13 mouse cellular contexts compared by ENCODE assay signal in the genomic region with DNA sequence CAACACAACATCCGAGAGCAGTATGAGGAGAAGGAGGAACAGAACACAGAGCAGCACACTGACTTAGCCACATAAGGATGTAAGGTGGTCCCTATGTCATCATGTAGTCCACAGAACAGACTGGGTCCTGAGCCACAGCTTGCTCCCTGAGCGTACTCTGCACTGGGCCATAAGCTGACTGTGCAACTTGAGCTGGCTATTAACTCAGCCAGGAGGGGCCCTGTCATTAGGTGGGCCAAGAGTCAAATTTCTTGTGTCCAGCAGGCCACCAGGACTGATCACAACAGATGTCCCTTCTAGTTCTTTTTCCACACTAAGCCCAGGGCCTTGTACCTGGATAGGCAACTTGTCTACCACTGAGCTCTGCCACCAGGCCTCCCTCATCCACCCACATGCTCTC. TPM values are rescaled to one million over a fixed set of nuclear protein-coding genes. Genes with fewer than 3 reads are reported as not detected.
DNase-seq lines count a peak whose midpoint lies in the region; ATAC-seq and TF ChIP-seq lines count a peak whose summit lies in the region.
"Had no signal": no experiment of that assay in that cellular context is flagged by ENCODE, and none has a peak within 500 bp of the region (broad histone marks: within the 10 kb centered on the region; RNA-seq: fewer than 3 reads in every experiment).

No protein-coding gene starts in this region.

- H3K27me3 ChIP-seq in kidney, adult 2 months (replicated peaks; ENCODE audit: control insufficient read depth, insufficient read depth, low read length) = no peaks in the 10 kb centered on the region
- H3K27me3 ChIP-seq in embryonic facial prominence, embryonic 11.5 days (ENCODE audit: control insufficient read depth, insufficient read depth, low read length) = no peaks in the 10 kb centered on the region
- H3K27me3 ChIP-seq in liver, embryonic 12.5 days (replicated peaks) = no peaks in the 10 kb centered on the region
- H3K27me3 ChIP-seq: forebrain, embryonic 13.5 days; heart, embryonic 15.5 days had no signal

- peak overlapping the region; percentile 51; the same call in 1 of the 2 replicates for H3K27ac ChIP-seq in kidney, adult 2 months (ENCODE audit: insufficient read depth, low read depth, low read length)
- peak overlapping the region; percentile 29; the same call in 1 of the 2 replicates for H3K27ac ChIP-seq in bone marrow, adult 2 months (ENCODE audit: control insufficient read depth, insufficient read depth, low read depth, low read length, poor library complexity)
- no peak overlapping the region for H3K27ac ChIP-seq in embryonic facial prominence, embryonic 11.5 days (replicated peaks; ENCODE audit: low read depth, low read length)
- H3K27ac ChIP-seq in liver, embryonic 12.5 days = peak overlapping the region; percentile 11; the same call in 1 of the 2 replicates
- H3K27ac ChIP-seq: forebrain, embryonic 13.5 days; heart, embryonic 15.5 days had no signal

- TF ChIP-seq CTCF in kidney, adult 2 months (conservative IDR thresholded peaks at IDR 0.05; ENCODE audit: insufficient read depth, insufficient read length, low read depth, low read length) = no peak
- TF ChIP-seq CTCF in bone marrow, adult 2 months (IDR thresholded peaks at IDR 0.05; ENCODE audit: control insufficient read depth, insufficient read depth, low read length) = no peak

- WGBS in kidney, adult 2 months = 22% methylated on average over 2 of the region's 2 CpGs
- WGBS in bone marrow, adult 2 months = 72% methylated on average over 2 of the region's 2 CpGs
- 30% methylated on average over 2 of the region's 2 CpGs for whole genome bisulfite sequencing in embryonic facial prominence, embryonic 11.5 days
- WGBS in liver, embryonic 12.5 days (ENCODE audit: insufficient replicate concordance) = 81% methylated on average over 2 of the region's 2 CpGs

- no peak for TF ChIP-seq POLR2A in kidney, adult 2 months (IDR thresholded peaks at IDR 0.05; ENCODE audit: low read depth, low read length)
- no peak for TF ChIP-seq POLR2A in bone marrow, adult 2 months (IDR thresholded peaks at IDR 0.05; ENCODE audit: borderline replicate concordance, control insufficient read depth, low read depth, low read length)

- ATAC-seq in embryonic facial prominence, embryonic 11.5 days (replicated peaks; ENCODE audit: insufficient number of reproducible peaks, low FRiP score, low TSS enrichment, low read depth) = 0 out of 2 replicates have a peak, but pooled peaks have one; percentile 73
- ATAC-seq in liver, embryonic 12.5 days = peak; percentile 31; the same call in 1 of the 2 replicates
- ATAC-seq: forebrain, embryonic 13.5 days had no signal

- no peak overlapping the region for H3K4me3 ChIP-seq in kidney, adult 2 months (ENCODE audit: insufficient read depth, low read depth, low read length)
- no peak overlapping the region for H3K4me3 ChIP-seq in bone marrow, adult 2 months (replicated peaks; ENCODE audit: control insufficient read depth, low read depth, low read length)
- no peak overlapping the region for H3K4me3 ChIP-seq in embryonic facial prominence, embryonic 11.5 days (ENCODE audit: low read depth, low read length)
- H3K4me3 ChIP-seq in liver, embryonic 12.5 days = no peak overlapping the region
- H3K4me3 ChIP-seq: forebrain, embryonic 13.5 days; heart, embryonic 15.5 days had no signal

- peaks cover 2% of the 10 kb centered on the region for H3K36me3 ChIP-seq in kidney, adult 2 months (ENCODE audit: control insufficient read depth, insufficient read depth, low read length)
- peaks cover 8% of the 10 kb centered on the region; the same call in 1 of the 2 replicates for H3K36me3 ChIP-seq in embryonic facial prominence, embryonic 11.5 days (replicated peaks; ENCODE audit: control insufficient read depth, insufficient read depth, low read depth, low read length)
- H3K36me3 ChIP-seq in liver, embryonic 12.5 days = peaks cover 85% of the 10 kb centered on the region

- no peak for DNase-seq in kidney, adult 2 months
- no peak for DNase-seq in kidney, adult 18-20 months
- no peak for DNase-seq in embryonic facial prominence, embryonic 11.5 days (ENCODE audit: low spot score)
- DNase-seq in ovary, postnatal 36 days (ENCODE audit: low spot score) = no peak
- no peak for DNase-seq in urinary bladder, postnatal 14 days (ENCODE audit: low spot score)
- no peak for DNase-seq in adrenal gland, postnatal 25 days
- DNase-seq: cerebellum, adult 9-10 months had no signal

- no peak overlapping the region for H3K4me2 ChIP-seq in embryonic facial prominence, embryonic 11.5 days (ENCODE audit: low read depth, low read length)
- no peak overlapping the region for H3K4me2 ChIP-seq in liver, embryonic 12.5 days
- H3K4me2 ChIP-seq: forebrain, embryonic 13.5 days; heart, embryonic 15.5 days; midbrain, embryonic 11.5 days had no signal

- no peaks in the 10 kb centered on the region for H3K9me3 ChIP-seq in embryonic facial prominence, embryonic 11.5 days (replicated peaks; ENCODE audit: control insufficient read depth, low read length)
- H3K9me3 ChIP-seq in liver, embryonic 12.5 days (replicated peaks) = peaks cover under 1% of the 10 kb centered on the region; the same call in 1 of the 2 replicates
- H3K9me3 ChIP-seq: forebrain, embryonic 13.5 days; heart, embryonic 15.5 days had no signal

- no peak overlapping the region for H3K9ac ChIP-seq in embryonic facial prominence, embryonic 11.5 days (replicated peaks; ENCODE audit: low read length)
- no peak overlapping the region for H3K9ac ChIP-seq in liver, embryonic 12.5 days
- H3K9ac ChIP-seq: forebrain, embryonic 13.5 days; heart, embryonic 15.5 days had no signal

- peaks cover 22% of the 10 kb centered on the region for H3K4me1 ChIP-seq in kidney, adult 2 months (ENCODE audit: control insufficient read depth, insufficient read depth, low read length)
- H3K4me1 ChIP-seq in bone marrow, adult 2 months (ENCODE audit: control insufficient read depth, insufficient read depth, low read length) = peaks cover 13% of the 10 kb centered on the region; the same call in 1 of the 2 replicates
- peaks cover 3% of the 10 kb centered on the region; the same call in 1 of the 2 replicates for H3K4me1 ChIP-seq in embryonic facial prominence, embryonic 11.5 days (ENCODE audit: control insufficient read depth, insufficient read depth, low read length)
- H3K4me1 ChIP-seq in liver, embryonic 12.5 days = peaks cover 69% of the 10 kb centered on the region

RNA-seq across cellular contexts. Expression of a gene that starts 8.2 kb away (rescaled TPM):
- polyA plus RNA-seq in kidney, adult 2 months (2012; rRNA removed) = 21.9 and 23.4 TPM in 2 replicates
- 14.5 and 20.4 TPM in 2 replicates for polyA plus RNA-seq in bone marrow, adult 2 months (2011; ENCODE audit: insufficient read depth, insufficient read length, low replicate concordance, missing spikeins)
- 17.9 and 19.8 TPM in 2 replicates for polyA plus RNA-seq in embryonic facial prominence, embryonic 11.5 days (2014; fragmentation: Nextera tagmentation; extraction: Ambion mirVana)
- 28.0 and 28.6 TPM in 2 replicates for polyA plus RNA-seq in liver, embryonic 12.5 days (2016; fragmentation: Nextera tagmentation; extraction: Ambion mirVana)
- total RNA-seq in adrenal gland, postnatal 25 days (2021) = 62.1 and 70.8 TPM in 2 replicates

RNA-seq across cellular contexts. Expression of a gene that starts 29.6 kb away (rescaled TPM):
- 18.2 and 25.8 TPM in 2 replicates for polyA plus RNA-seq in kidney, adult 2 months (2012; rRNA removed)
- 4.1 TPM in 1 of 2 replicates, not detected in the other for polyA plus RNA-seq in bone marrow, adult 2 months (2011; ENCODE audit: insufficient read depth, insufficient read length, low replicate concordance, missing spikeins)
- polyA plus RNA-seq in embryonic facial prominence, embryonic 11.5 days (2014; fragmentation: Nextera tagmentation; extraction: Ambion mirVana) = 3.2 TPM in 1 of 2 replicates, not detected in the other
- polyA plus RNA-seq in liver, embryonic 12.5 days (2016; fragmentation: Nextera tagmentation; extraction: Ambion mirVana) = 0.74 TPM in 1 of 2 replicates, not detected in the other
- total RNA-seq in adrenal gland, postnatal 25 days (2021) = 18.5 TPM in 1 of 2 replicates, not detected in the other
- total RNA-seq: adrenal gland, adult 18-20 months had no signal
- polyA plus RNA-seq: heart, embryonic 15.5 days had no signal

RNA-seq across cellular contexts. Expression of a gene that starts 31.4 kb away (rescaled TPM):
- polyA plus RNA-seq in kidney, adult 2 months (2012; rRNA removed) = 9.4 and 10.8 TPM in 2 replicates
- polyA plus RNA-seq in bone marrow, adult 2 months (2011; ENCODE audit: insufficient read depth, insufficient read length, low replicate concordance, missing spikeins) = 1.8 TPM in 1 of 2 replicates, not detected in the other
- polyA plus RNA-seq in embryonic facial prominence, embryonic 11.5 days (2014; fragmentation: Nextera tagmentation; extraction: Ambion mirVana) = 0.20 TPM in 1 of 2 replicates, not detected in the other
- 16.0 and 16.3 TPM in 2 replicates for polyA plus RNA-seq in liver, embryonic 12.5 days (2016; fragmentation: Nextera tagmentation; extraction: Ambion mirVana)
- total RNA-seq in adrenal gland, postnatal 25 days (2021) = 45.1 and 50.4 TPM in 2 replicates
- polyA plus RNA-seq: forebrain, embryonic 13.5 days; midbrain, embryonic 11.5 days had no signal

RNA-seq across cellular contexts. Expression of a gene that starts 50.3 kb away (rescaled TPM):
- 79.7 and 85.4 TPM in 2 replicates for polyA plus RNA-seq in kidney, adult 2 months (2012; rRNA removed)
- polyA plus RNA-seq in bone marrow, adult 2 months (2011; ENCODE audit: insufficient read depth, insufficient read length, low replicate concordance, missing spikeins) = 16.5 and 24.5 TPM in 2 replicates
- polyA plus RNA-seq in embryonic facial prominence, embryonic 11.5 days (2014; fragmentation: Nextera tagmentation; extraction: Ambion mirVana) = 2.9 and 3.5 TPM in 2 replicates
- polyA plus RNA-seq in liver, embryonic 12.5 days (2016; fragmentation: Nextera tagmentation; extraction: Ambion mirVana) = 1.9 and 2.4 TPM in 2 replicates
- 54.7 and 61.0 TPM in 2 replicates for total RNA-seq in adrenal gland, postnatal 25 days (2021)
